Mouse (Mus musculus) C2C12 (cell line): ENCODE measurements around the gene Rgn.

Experiments used
- CEBPB ChIP-seq: IDR thresholded peaks from one replicate; pipeline ENCODE4 v1.6.1; 2011; ENCODE audit warnings: low read depth, mild to moderate bottlenecking, control low read depth, moderate library complexity
- CTCF ChIP-seq: IDR thresholded peaks from one replicate; pipeline ENCODE4 v1.5.1; 2011; ENCODE audit not compliant: control insufficient read depth, insufficient read depth, insufficient read length
- FOSL1 ChIP-seq: IDR thresholded peaks from one replicate; pipeline ENCODE4 v1.8.0; 2011; ENCODE audit warnings: mild to moderate bottlenecking, low read length; ENCODE audit not compliant: poor library complexity, insufficient read depth, severe bottlenecking
- MAX ChIP-seq: IDR thresholded peaks from one replicate; pipeline ENCODE4 v1.6.1; 2011; ENCODE audit warnings: mild to moderate bottlenecking, control low read depth
- MYOD1 ChIP-seq: IDR thresholded peaks from one replicate; pipeline ENCODE4 v1.6.1; 2011; ENCODE audit warnings: low read depth; ENCODE audit not compliant: control insufficient read depth, insufficient read length
- MYOG ChIP-seq: IDR thresholded peaks from one replicate; pipeline ENCODE4 v1.6.1; 2011; ENCODE audit not compliant: control insufficient read depth, insufficient read length; ENCODE audit errors: extremely low read depth
- USF1 ChIP-seq: IDR thresholded peaks from one replicate; pipeline ENCODE4 v1.6.1; 2011; ENCODE audit warnings: low read depth, mild to moderate bottlenecking, control low read depth, moderate library complexity

- TF ChIP-seq CTCF (no peak), MAX (no peak), USF1 (no peak), MYOG (no peak), CEBPB (no peak), MYOD1 (no peak), FOSL1 (no peak)
Observed at GRCm38 (mm10) chrX:20543867-20544266, 5.7 kb upstream of the Rgn start.
